Mouse (Mus musculus): ENCODE measurements around the gene Fbln1. TPM values are rescaled to one million over a fixed set of nuclear protein-coding genes. Genes with fewer than 3 reads are reported as not detected.

Gene Fbln1
- polyA plus RNA-seq, 1 experiment from 2014 or later, result 261 TPM

DNA sequence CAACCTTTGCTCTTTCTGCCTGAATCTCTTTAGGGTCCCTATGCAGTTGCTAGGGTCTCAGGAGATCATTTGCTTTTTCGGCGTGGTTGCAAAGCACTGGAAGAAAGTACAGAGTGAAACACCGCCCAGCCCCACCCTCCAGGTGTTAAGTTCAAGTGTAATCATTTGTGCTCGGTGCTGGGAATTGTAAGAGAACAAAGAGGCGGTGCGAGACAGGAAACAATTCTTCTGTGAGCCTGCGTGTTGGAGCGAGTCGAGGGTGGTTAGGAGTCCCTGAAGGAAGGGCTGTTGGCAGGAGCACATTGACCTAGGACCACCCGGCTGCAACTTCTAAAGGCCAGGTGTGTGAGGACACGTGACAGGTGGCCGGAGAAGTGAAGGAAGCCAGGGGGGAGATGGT is 4.9 kb downstream of the Fbln1 start:
- Histone ChIP-seq H3K9me3 (replicated peaks) (peaks cover 10% of the 10 kb centered on the region), H3K27me3 (ENCODE audit: low read depth, poor library complexity, severe bottlenecking) (no peaks in the 10 kb centered on the region), H3K36me3 (peaks cover 76% of the 10 kb centered on the region), H3K4me3 (no peak overlapping the region), H3K4me1 (peaks cover 24% of the 10 kb centered on the region), H3K27ac (no peak overlapping the region)
- 87% methylated on average over 12 of the region's 12 CpGs for WGBS
- DNase-seq (ENCODE audit: low spot score), result no peak

DNA sequence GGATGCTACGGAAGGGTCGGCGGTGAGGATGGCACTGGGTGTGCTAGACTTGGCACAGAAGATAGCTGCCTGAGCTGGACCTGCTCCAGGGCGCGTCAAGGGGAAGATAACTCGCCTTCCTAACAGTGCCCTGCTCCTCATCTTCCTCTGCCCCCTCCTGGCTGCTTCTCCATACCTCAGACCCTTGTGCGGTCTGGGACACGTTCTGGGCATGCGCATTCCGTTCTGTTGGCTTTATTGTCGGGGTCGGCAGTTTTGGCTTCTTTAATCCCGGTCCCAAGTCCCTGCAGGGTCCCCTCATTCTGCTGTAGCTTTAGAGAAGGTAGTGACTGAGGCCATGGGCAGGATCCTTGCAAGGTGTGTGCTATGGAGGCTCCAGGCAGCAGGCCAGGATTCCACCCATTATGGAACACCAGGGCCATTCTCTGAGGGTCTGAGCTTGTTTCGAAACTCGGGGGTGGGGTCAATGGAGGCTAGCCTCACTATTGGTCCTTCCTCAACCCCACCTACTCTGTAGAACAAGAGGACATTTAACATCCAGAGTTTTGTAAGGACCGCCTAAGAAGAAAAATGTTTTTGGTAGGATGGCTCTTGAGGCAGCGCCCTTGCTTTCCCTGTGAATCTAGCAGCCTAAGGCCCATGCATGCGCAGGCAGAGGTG is 5.5 kb downstream of the Fbln1 start:
- H3K27me3 ChIP-seq (ENCODE audit: low read depth, poor library complexity, severe bottlenecking), result no peaks in the 10 kb centered on the region
- H3K27ac ChIP-seq, result no peak overlapping the region
- no peak overlapping the region for H3K4me3 ChIP-seq
- peaks cover 21% of the 10 kb centered on the region for H3K4me1 ChIP-seq
- H3K9me3 ChIP-seq (replicated peaks), result peaks cover 10% of the 10 kb centered on the region
- no peak for DNase-seq (ENCODE audit: low spot score)
- peaks cover 81% of the 10 kb centered on the region for H3K36me3 ChIP-seq
- 94% methylated on average over 18 of the region's 18 CpGs for WGBS

DNA sequence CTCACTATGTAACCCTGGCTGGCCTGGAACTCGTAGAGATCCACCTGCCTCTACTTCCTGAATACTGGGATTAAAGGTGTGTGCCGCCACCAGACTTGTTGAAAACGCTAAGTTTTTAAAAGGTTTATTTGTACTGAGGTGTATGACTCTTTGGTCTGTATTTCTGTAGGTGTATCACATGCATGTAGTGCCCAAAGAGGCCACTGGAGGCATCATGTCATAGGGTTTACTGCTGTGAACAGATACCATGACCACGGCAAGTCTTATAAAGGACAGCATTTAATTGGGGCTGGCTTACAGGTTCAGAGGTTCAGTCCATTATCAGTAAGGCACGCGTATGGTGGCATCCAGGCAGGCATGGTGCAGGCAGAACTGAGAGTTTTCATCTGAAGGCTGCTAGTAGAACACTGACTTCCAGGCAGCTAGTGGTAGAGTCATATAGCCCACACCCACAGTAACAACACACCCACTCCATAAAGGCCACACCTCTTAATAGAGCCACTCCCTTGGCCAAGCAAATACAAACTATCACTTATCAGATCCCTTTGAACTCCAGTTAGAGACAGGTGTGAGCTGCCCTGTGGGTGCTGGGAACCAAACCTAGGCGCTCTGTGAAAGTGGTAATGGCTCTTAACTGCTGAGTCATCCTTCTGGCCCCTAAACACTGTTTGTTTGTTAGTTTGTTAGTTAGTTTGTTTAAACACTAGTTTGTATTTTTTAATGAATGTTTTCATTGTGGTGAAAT is 10.5 kb downstream of the Fbln1 start:
- 96% methylated on average over 7 of the region's 7 CpGs for WGBS

GRCm38 (mm10) chr15:85218617-85219265 is 13.0 kb downstream of the Fbln1 start:
- H3K27ac ChIP-seq, result no peak overlapping the region
- no peaks in the 10 kb centered on the region for H3K27me3 ChIP-seq (ENCODE audit: low read depth, poor library complexity, severe bottlenecking)
- H3K36me3 ChIP-seq, result peaks cover 100% of the 10 kb centered on the region
- WGBS, result 90% methylated on average over 5 of the region's 5 CpGs
- H3K4me1 ChIP-seq, result 0 out of 2 replicates have a peak, but pooled peaks cover 6% of the 10 kb centered on the region
- peaks cover 6% of the 10 kb centered on the region for H3K9me3 ChIP-seq (replicated peaks)
- no peak overlapping the region for H3K4me3 ChIP-seq
- DNase-seq (ENCODE audit: low spot score), result no peak

More for the DNA sequence above, 10.5 kb downstream of the Fbln1 start:
- Histone ChIP-seq H3K4me1 (0 out of 2 replicates have a peak, but pooled peaks cover 3% of the 10 kb centered on the region), H3K36me3 (peaks cover 100% of the 10 kb centered on the region), H3K9me3 (replicated peaks) (peaks cover 10% of the 10 kb centered on the region), H3K27ac (no peak overlapping the region), H3K4me3 (no peak overlapping the region), H3K27me3 (ENCODE audit: low read depth, poor library complexity, severe bottlenecking) (no peaks in the 10 kb centered on the region)
- no peak for DNase-seq (ENCODE audit: low spot score)

DNA sequence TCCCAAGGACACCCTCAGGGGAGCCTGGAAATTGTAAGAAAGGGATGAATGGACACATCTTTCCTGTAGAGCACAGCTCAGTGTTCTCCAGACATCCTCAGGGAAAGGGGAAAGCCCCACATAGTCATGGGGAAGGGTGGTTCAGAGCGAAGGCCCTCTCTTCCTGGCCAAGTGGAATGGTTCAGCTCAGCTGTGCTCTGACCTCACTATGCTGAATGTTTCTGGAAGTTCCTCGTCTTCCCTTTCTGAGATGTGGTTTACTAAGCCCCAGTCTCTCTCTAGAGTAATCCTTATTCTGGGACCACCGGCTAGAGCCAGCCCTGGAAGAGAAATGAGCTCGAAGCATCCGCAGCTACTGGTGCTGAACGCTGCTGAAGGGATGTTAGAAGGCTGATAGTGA is 14.6 kb downstream of the Fbln1 start:
- WGBS, result 92% methylated on average over 6 of the region's 6 CpGs
- Histone ChIP-seq H3K27me3 (ENCODE audit: low read depth, poor library complexity, severe bottlenecking) (no peaks in the 10 kb centered on the region), H3K9me3 (replicated peaks) (no peaks in the 10 kb centered on the region; the same call in 1 of the 2 replicates), H3K27ac (no peak overlapping the region), H3K4me1 (0 out of 2 replicates have a peak, but pooled peaks cover 6% of the 10 kb centered on the region), H3K36me3 (peaks cover 99% of the 10 kb centered on the region), H3K4me3 (no peak overlapping the region)
- DNase-seq (ENCODE audit: low spot score), result no peak

GRCm38 (mm10) chr15:85221115-85221854 is 15.5 kb downstream of the Fbln1 start:
- H3K9me3 ChIP-seq (replicated peaks), result no peaks in the 10 kb centered on the region
- no peak overlapping the region for H3K4me3 ChIP-seq
- no peak for DNase-seq (ENCODE audit: low spot score)
- peaks cover 99% of the 10 kb centered on the region for H3K36me3 ChIP-seq
- WGBS, result 89% methylated on average over 12 of the region's 12 CpGs
- 0 out of 2 replicates have a peak overlapping the region, but pooled peaks have one; percentile 14 for H3K27ac ChIP-seq
- 0 out of 2 replicates have a peak, but pooled peaks cover 6% of the 10 kb centered on the region for H3K4me1 ChIP-seq
- no peaks in the 10 kb centered on the region for H3K27me3 ChIP-seq (ENCODE audit: low read depth, poor library complexity, severe bottlenecking)

GRCm38 (mm10) chr15:85225693-85226092 is 19.9 kb downstream of the Fbln1 start:
- H3K27ac ChIP-seq, result no peak overlapping the region
- no peak overlapping the region for H3K4me3 ChIP-seq
- 96% methylated on average over 3 of the region's 3 CpGs for WGBS
- no peak for DNase-seq (ENCODE audit: low spot score)
- H3K4me1 ChIP-seq, result 0 out of 2 replicates have a peak, but pooled peaks cover 3% of the 10 kb centered on the region
- no peaks in the 10 kb centered on the region for H3K27me3 ChIP-seq (ENCODE audit: low read depth, poor library complexity, severe bottlenecking)
- no peaks in the 10 kb centered on the region for H3K9me3 ChIP-seq (replicated peaks)
- peaks cover 99% of the 10 kb centered on the region for H3K36me3 ChIP-seq

DNA sequence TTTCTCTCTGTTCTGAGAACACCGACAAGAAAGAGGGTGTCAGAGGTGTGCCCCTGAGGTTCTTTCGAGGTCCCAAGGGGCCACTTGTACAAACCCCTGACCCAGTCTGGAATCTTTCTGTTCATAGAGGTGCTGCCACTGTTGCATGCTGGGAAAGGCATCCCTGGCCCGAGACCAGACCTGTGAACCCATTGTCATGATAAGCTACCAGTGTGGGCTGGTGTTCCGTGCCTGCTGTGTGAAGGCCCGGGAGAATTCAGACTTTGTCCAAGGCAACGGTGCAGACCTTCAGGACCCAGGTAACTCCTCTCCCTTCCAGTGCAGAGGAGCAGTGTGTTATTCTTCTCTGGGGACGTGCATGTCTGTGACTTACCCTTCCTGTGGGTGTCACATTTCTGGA is 21.1 kb downstream of the Fbln1 start:
- WGBS, result 82% methylated on average over 7 of the region's 7 CpGs
- Histone ChIP-seq H3K4me1 (0 out of 2 replicates have a peak, but pooled peaks cover 3% of the 10 kb centered on the region), H3K36me3 (peaks cover 99% of the 10 kb centered on the region), H3K27ac (no peak overlapping the region), H3K27me3 (ENCODE audit: low read depth, poor library complexity, severe bottlenecking) (no peaks in the 10 kb centered on the region), H3K4me3 (no peak overlapping the region), H3K9me3 (replicated peaks) (no peaks in the 10 kb centered on the region)
- DNase-seq (ENCODE audit: low spot score), result no peak

GRCm38 (mm10) chr15:85228568-85228967 is 22.8 kb downstream of the Fbln1 start:
- Histone ChIP-seq H3K9me3 (replicated peaks) (no peaks in the 10 kb centered on the region), H3K4me3 (no peak overlapping the region), H3K27me3 (ENCODE audit: low read depth, poor library complexity, severe bottlenecking) (no peaks in the 10 kb centered on the region), H3K4me1 (no peaks in the 10 kb centered on the region), H3K27ac (no peak overlapping the region), H3K36me3 (peaks cover 99% of the 10 kb centered on the region)
- no peak for DNase-seq (ENCODE audit: low spot score)
- 66% methylated on average over 3 of the region's 3 CpGs for WGBS

DNA sequence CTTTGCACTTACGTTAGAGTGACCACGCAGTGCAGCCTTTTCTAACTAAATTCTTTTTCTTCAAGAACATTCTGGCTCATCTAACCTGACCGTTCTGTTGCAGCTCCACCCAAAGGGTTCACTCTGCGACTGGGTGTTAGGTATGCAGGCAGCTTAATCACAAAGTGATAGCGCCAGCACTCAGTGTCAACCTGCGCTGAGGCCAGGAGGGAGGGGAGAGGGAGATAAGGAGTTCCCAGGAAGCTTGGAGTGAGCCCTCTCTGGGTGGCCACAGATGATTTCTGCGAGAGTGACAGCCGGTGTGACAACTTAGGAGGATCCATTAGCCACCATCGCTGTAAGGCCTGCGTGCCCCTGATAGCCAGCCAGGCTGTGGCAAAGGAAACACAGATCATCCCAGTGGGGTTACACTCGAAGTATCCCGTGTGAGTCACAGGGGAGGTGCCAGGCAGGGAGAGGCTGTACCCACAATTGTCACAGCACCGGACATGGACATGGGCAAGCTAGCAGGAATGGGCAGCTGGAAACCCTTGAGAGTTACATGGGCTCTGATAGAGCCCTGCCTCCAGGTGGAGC is 24.3 kb downstream of the Fbln1 start:
- Histone ChIP-seq H3K9me3 (replicated peaks) (no peaks in the 10 kb centered on the region), H3K36me3 (peaks cover 99% of the 10 kb centered on the region), H3K4me3 (no peak overlapping the region), H3K27me3 (ENCODE audit: low read depth, poor library complexity, severe bottlenecking) (no peaks in the 10 kb centered on the region), H3K27ac (no peak overlapping the region), H3K4me1 (no peaks in the 10 kb centered on the region)
- no peak for DNase-seq (ENCODE audit: low spot score)
- 92% methylated on average over 13 of the region's 13 CpGs for WGBS

DNA sequence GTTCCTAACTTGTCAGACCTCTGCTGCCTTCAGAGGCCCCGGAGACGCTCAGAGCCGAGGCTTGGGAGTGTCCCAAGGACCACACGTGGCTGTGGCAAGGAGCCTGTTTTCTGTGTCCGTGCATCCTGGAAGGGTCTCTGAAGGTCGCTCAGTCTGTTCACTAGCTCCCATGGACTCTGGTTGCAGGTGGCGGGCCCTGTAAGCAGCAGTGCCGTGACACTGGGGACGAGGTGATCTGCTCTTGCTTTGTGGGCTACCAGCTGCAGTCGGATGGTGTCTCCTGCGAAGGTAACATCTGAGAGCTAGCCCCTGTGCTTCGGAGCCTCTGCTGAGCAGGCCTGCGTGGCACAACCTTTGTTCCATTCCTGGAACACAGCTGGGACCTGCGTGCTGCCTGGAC is 24.9 kb downstream of the Fbln1 start:
- DNase-seq (ENCODE audit: low spot score), result no peak
- Histone ChIP-seq H3K27ac (no peak overlapping the region), H3K9me3 (replicated peaks) (no peaks in the 10 kb centered on the region), H3K36me3 (peaks cover 99% of the 10 kb centered on the region), H3K27me3 (ENCODE audit: low read depth, poor library complexity, severe bottlenecking) (no peaks in the 10 kb centered on the region), H3K4me1 (no peaks in the 10 kb centered on the region), H3K4me3 (no peak overlapping the region)
- 93% methylated on average over 14 of the region's 14 CpGs for WGBS
